Mouse (Mus musculus): ENCODE results near the gene Cers6. TPM values are rescaled to one million over a fixed set of nuclear protein-coding genes. Genes with fewer than 3 reads are reported as not detected.

Gene Cers6
- polyA plus RNA-seq, 1 experiment from 2014 or later = 88.4 TPM

DNA sequence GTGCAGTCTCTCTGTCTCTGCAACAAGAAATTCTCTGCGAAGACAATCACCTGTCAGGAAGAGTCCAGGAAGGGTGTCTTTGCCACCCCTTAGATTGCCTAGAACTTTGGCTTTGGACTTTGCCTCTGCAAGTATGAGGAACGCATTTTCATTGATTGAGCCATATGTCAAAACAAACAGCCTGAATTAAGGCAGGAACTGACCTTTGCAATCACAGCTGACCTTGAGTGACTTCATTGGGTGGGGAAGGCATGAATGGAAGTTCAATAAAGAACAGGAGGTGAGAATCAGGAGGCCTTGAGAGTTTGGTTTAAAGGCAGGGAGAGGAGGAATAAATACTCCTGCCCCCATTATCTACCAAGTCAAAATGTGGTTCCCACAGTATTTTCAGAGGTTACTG is 850 bp upstream of the Cers6 start:
- Histone ChIP-seq H3K27me3 (ENCODE audit: control insufficient read depth, insufficient read depth, low read length) (0 out of 2 replicates have a peak, but pooled peaks cover 4% of the 10 kb centered on the region), H3K4me3 (replicated peaks; ENCODE audit: low read depth, low read length) (peak overlapping the region; percentile 75; the same call in 1 of the 2 replicates)

DNA sequence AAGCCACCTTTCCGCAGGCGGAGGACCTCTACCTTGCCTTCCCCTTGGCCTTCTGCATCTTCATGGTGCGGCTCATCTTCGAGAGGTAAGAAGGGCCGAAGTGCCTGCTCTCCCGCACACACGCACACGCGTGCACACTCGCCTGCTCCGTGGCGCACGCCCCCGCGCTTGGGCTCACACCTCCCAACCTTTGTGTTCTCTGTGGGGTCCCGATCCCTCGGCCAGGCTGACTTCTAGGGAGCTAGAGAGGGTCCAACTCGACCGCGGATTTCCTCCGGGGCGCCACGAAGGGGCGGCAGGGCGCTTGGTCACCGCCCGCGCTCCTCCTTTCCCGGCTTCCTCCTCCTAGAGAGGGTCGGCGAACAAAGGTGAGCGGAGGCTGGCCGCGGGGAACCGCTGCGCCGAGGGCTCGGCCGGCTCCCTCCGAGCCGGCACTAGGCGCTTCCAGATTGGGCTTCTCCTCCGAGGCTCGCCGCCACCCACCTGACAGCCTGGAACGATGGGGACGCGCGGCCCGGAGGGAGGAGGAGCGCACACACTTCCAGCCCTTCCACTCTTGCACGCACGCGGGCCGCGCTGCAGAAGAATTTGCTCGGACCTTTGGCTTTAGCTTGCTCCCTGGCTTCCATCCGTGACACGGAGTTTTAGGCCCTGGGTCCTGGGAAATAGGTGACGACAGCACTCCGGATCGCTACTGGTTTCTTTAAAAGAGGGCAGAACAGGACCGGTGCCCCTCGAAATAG is 651 bp downstream of the Cers6 start:
- DNase-seq = peak; percentile 77
- Histone ChIP-seq H3K27ac (replicated peaks; ENCODE audit: low read depth, low read length) (peak overlapping the region; percentile 89), H3K4me1 (ENCODE audit: control insufficient read depth, insufficient read depth, low read length) (peaks cover 11% of the 10 kb centered on the region), H3K9ac (replicated peaks; ENCODE audit: low read length) (peak overlapping the region; percentile 96), H3K4me3 (replicated peaks; ENCODE audit: low read depth, low read length) (peak overlapping the region; percentile 75), H3K27me3 (ENCODE audit: control insufficient read depth, insufficient read depth, low read length) (0 out of 2 replicates have a peak, but pooled peaks cover 4% of the 10 kb centered on the region), H3K4me2 (ENCODE audit: low read length) (peak overlapping the region; percentile 79), H3K9me3 (ENCODE audit: control insufficient read depth, low read length) (no peaks in the 10 kb centered on the region), H3K36me3 (ENCODE audit: control insufficient read depth, insufficient read depth, low read length) (no peaks in the 10 kb centered on the region)
- under 1% methylated on average over 64 of the region's 64 CpGs for whole genome bisulfite sequencing
- peak; percentile 74 for ATAC-seq (ENCODE audit: low FRiP score, low TSS enrichment)

More for the DNA sequence above, 850 bp upstream of the Cers6 start:
- Histone ChIP-seq H3K9me3 (ENCODE audit: control insufficient read depth, low read length) (no peaks in the 10 kb centered on the region), H3K36me3 (ENCODE audit: control insufficient read depth, insufficient read depth, low read length) (no peaks in the 10 kb centered on the region), H3K4me2 (ENCODE audit: low read length) (peak overlapping the region; percentile 79), H3K4me1 (ENCODE audit: control insufficient read depth, insufficient read depth, low read length) (peaks cover 11% of the 10 kb centered on the region), H3K27ac (replicated peaks; ENCODE audit: low read depth, low read length) (no peak overlapping the region), H3K9ac (replicated peaks; ENCODE audit: low read length) (no peak overlapping the region)
- ATAC-seq (ENCODE audit: low FRiP score, low TSS enrichment) = no peak
- WGBS = 71% methylated on average over 2 of the region's 2 CpGs
- no peak for DNase-seq

DNA sequence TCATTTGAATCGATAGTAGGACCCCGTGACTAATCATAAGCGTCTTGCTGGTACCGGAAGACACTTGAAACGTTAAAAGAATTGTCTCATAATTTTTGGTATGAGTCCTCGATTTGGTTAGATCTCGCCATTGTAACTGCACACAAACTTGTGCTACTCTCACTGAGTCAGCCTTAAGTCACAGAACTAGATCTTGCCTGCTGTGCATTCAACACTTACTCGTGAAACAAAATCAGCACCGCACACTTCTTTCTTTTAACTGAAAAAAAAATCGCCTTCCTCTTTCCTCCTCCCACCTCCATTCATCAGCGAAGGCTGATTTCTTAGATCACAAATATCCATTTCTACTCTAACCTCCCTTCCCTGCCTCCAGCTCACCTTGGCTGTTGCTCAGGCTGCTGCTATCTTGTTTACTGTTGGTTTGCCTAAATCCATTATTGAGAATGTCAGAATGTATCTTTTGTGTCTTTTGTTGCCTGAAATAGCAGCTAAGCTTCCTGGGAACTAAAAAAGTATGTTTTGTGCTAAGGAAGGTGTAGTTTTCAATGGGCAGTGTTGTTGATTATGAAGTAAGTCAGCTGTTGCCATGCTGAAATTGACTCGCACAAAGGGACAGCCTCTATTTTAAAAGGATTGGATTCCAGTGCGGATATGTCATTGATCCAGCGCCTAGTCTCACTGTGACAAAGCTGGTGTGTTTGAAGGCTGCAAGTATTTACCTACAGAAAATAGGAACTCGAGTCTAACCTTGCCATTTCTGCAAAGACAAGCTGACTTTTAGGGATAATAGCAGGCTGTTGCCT is 1.4 kb downstream of the Cers6 start:
- Histone ChIP-seq H3K9me3 (ENCODE audit: control insufficient read depth, low read length) (no peaks in the 10 kb centered on the region), H3K9ac (replicated peaks; ENCODE audit: low read length) (peak overlapping the region; percentile 96), H3K4me2 (ENCODE audit: low read length) (peak overlapping the region; percentile 79), H3K4me3 (replicated peaks; ENCODE audit: low read depth, low read length) (peak overlapping the region; percentile 75), H3K27ac (replicated peaks; ENCODE audit: low read depth, low read length) (0 out of 2 replicates have a peak overlapping the region, but pooled peaks have one; percentile 14), H3K36me3 (ENCODE audit: control insufficient read depth, insufficient read depth, low read length) (no peaks in the 10 kb centered on the region), H3K27me3 (ENCODE audit: control insufficient read depth, insufficient read depth, low read length) (0 out of 2 replicates have a peak, but pooled peaks cover 4% of the 10 kb centered on the region), H3K4me1 (ENCODE audit: control insufficient read depth, insufficient read depth, low read length) (peaks cover 11% of the 10 kb centered on the region)
- 2% methylated on average over 15 of the region's 15 CpGs for WGBS
- DNase-seq (peak; percentile 55), ATAC-seq (ENCODE audit: low FRiP score, low TSS enrichment) (no peak)

DNA sequence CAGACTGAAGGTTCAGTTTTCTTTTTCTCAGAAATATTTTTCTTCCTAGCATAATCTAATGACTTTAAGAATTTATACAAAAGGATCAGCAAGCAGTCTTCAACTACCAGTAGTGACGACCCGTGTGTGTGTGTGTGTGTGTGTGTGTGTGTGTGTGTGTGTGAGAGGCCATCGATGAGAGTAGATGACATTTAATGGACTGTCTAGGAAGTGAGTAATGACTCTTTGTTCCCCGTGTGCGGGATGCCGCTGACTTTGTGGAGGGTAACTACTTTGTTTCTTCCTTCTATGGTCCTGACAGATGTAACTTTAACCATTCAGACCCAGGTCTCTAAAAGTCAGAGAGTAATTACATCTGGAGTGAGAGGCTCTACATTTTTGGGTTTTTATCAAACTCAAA is 2.3 kb downstream of the Cers6 start:
- 61% methylated on average over 6 of the region's 6 CpGs for WGBS
- Histone ChIP-seq H3K4me2 (ENCODE audit: low read length) (peak overlapping the region; percentile 79), H3K4me3 (replicated peaks; ENCODE audit: low read depth, low read length) (peak overlapping the region; percentile 75)

DNA sequence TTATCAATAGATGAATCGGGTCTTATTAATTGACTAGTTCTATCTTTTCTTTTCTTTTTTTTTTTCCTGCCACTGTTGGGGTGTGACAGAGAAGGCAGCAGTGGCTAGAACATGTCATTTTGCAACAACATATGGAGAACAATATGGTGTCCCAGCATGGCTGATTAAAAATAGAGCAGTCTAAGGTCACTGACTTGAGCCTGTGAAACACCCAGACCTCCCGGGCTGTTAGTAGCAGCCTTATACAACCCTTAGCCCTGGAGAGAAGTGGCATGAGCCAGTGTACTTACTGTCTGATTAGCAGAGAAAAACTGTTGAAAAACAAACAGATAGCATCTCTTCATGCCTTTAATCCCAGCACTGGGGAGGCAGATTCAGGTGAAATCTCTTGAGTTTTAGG is 3.1 kb downstream of the Cers6 start:
- Histone ChIP-seq H3K4me1 (ENCODE audit: control insufficient read depth, insufficient read depth, low read length) (peaks cover 11% of the 10 kb centered on the region), H3K27me3 (ENCODE audit: control insufficient read depth, insufficient read depth, low read length) (0 out of 2 replicates have a peak, but pooled peaks cover 4% of the 10 kb centered on the region), H3K4me3 (replicated peaks; ENCODE audit: low read depth, low read length) (peak overlapping the region; percentile 75; the same call in 1 of the 2 replicates), H3K36me3 (ENCODE audit: control insufficient read depth, insufficient read depth, low read length) (no peaks in the 10 kb centered on the region), H3K27ac (replicated peaks; ENCODE audit: low read depth, low read length) (no peak overlapping the region), H3K9me3 (ENCODE audit: control insufficient read depth, low read length) (no peaks in the 10 kb centered on the region), H3K9ac (replicated peaks; ENCODE audit: low read length) (no peak overlapping the region), H3K4me2 (ENCODE audit: low read length) (peak overlapping the region; percentile 79)
- 85% methylated on average over 2 of the region's 2 CpGs for WGBS
- no peak for DNase-seq
- no peak for ATAC-seq (ENCODE audit: low FRiP score, low TSS enrichment)

More for the DNA sequence above, 2.3 kb downstream of the Cers6 start:
- Histone ChIP-seq H3K27me3 (ENCODE audit: control insufficient read depth, insufficient read depth, low read length) (0 out of 2 replicates have a peak, but pooled peaks cover 4% of the 10 kb centered on the region), H3K27ac (replicated peaks; ENCODE audit: low read depth, low read length) (no peak overlapping the region), H3K9ac (replicated peaks; ENCODE audit: low read length) (peak overlapping the region; percentile 96), H3K9me3 (ENCODE audit: control insufficient read depth, low read length) (no peaks in the 10 kb centered on the region), H3K4me1 (ENCODE audit: control insufficient read depth, insufficient read depth, low read length) (peaks cover 11% of the 10 kb centered on the region), H3K36me3 (ENCODE audit: control insufficient read depth, insufficient read depth, low read length) (no peaks in the 10 kb centered on the region)
- peak; percentile 30 for DNase-seq
- no peak for ATAC-seq (ENCODE audit: low FRiP score, low TSS enrichment)

DNA sequence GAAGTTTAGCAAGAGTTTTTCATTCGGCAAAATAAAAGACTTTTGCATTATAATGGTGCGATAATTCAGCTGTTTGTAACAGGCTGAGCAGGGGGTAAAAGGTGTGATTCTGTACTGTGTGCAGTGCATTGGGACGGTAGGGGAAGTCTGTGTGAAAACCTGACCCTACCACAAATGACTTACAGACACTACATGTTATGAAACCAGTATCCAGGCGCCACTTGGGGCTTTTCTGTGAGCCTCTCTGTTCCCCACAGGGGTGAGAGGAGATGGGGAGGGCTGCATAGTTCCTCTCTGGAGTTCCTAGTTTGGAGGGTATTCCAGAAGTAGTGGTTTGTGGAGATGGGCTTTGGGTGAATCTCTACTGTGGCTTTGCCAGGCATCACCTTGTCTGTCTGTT is 5.9 kb downstream of the Cers6 start:
- Histone ChIP-seq H3K27me3 (ENCODE audit: control insufficient read depth, insufficient read depth, low read length) (no peaks in the 10 kb centered on the region), H3K9ac (replicated peaks; ENCODE audit: low read length) (no peak overlapping the region), H3K27ac (replicated peaks; ENCODE audit: low read depth, low read length) (no peak overlapping the region), H3K9me3 (ENCODE audit: control insufficient read depth, low read length) (no peaks in the 10 kb centered on the region), H3K4me3 (replicated peaks; ENCODE audit: low read depth, low read length) (no peak overlapping the region), H3K4me2 (ENCODE audit: low read length) (no peak overlapping the region), H3K36me3 (ENCODE audit: control insufficient read depth, insufficient read depth, low read length) (no peaks in the 10 kb centered on the region), H3K4me1 (ENCODE audit: control insufficient read depth, insufficient read depth, low read length) (peaks cover 11% of the 10 kb centered on the region)
- no peak for ATAC-seq (ENCODE audit: low FRiP score, low TSS enrichment)
- DNase-seq = no peak
- 75% methylated on average over 4 of the region's 4 CpGs for WGBS

DNA sequence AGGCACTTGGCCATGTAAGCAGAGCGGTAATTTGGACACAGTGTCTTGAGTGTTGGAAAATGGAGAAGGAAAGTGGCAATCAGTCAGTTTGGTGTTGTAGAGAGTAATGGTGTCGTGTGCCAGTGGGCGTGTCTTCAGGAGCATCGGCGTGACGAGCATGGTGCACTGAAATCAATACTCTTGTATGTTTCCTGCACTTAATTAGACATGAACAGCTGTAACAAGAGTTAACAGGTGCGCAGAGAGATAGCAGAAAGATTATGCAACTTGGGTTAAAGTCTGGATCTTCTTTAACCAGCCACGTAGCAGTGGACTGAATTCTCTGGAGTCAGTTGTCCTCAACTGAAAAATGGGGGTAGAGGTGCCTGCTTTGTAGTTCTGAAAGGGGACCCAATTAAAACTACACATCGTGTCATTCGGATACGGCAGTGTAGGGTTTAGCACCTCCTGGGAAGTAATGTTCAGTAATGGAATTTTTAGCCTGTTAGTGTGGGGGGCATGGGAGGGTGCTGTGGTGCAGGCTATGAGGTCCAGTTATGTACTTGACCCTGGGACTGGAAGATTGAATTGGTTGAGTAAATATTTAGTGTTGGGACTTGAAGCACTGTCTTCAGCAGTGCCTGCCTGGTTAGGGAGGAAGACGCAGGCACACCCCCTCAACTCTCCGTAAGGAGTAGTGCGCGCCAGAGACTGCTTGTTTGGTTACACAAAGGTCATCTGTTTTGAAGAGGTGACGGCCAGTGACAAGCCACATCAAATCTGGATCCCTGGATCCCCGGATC is 9.9 kb downstream of the Cers6 start:
- no peak overlapping the region for H3K9ac ChIP-seq (replicated peaks; ENCODE audit: low read length)
- H3K27me3 ChIP-seq (ENCODE audit: control insufficient read depth, insufficient read depth, low read length) = no peaks in the 10 kb centered on the region
- 82% methylated on average over 17 of the region's 17 CpGs for WGBS
- no peak overlapping the region for H3K4me3 ChIP-seq (replicated peaks; ENCODE audit: low read depth, low read length)
- no peak for ATAC-seq (ENCODE audit: low FRiP score, low TSS enrichment)
- no peak overlapping the region for H3K4me2 ChIP-seq (ENCODE audit: low read length)
- H3K36me3 ChIP-seq (ENCODE audit: control insufficient read depth, insufficient read depth, low read length) = no peaks in the 10 kb centered on the region
- no peak overlapping the region for H3K27ac ChIP-seq (replicated peaks; ENCODE audit: low read depth, low read length)
- DNase-seq = no peak
- no peaks in the 10 kb centered on the region for H3K9me3 ChIP-seq (ENCODE audit: control insufficient read depth, low read length)
- no peaks in the 10 kb centered on the region; the same call in 1 of the 2 replicates for H3K4me1 ChIP-seq (ENCODE audit: control insufficient read depth, insufficient read depth, low read length)

DNA sequence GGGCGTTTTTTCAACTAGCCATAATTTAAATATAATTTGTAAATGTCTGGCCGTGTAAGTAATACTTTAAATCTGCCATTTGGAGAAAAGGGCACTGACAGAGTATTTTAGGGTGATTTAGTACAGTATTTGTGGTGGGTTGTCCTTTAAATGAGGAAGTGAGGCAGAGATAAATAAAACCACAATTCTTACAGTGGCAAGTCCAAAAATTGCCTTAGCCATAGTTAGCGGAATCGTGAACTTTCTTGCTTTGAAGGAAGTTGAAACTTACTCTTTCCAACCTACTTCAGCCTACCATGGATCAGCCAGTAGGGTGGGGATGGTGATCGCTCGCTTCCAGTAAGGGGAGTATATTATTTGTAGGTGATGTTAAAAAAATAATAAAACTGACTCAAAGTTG is 11.8 kb downstream of the Cers6 start:
- Histone ChIP-seq H3K4me2 (ENCODE audit: low read length) (no peak overlapping the region), H3K9me3 (ENCODE audit: control insufficient read depth, low read length) (no peaks in the 10 kb centered on the region), H3K4me3 (replicated peaks; ENCODE audit: low read depth, low read length) (no peak overlapping the region), H3K27me3 (ENCODE audit: control insufficient read depth, insufficient read depth, low read length) (no peaks in the 10 kb centered on the region), H3K27ac (replicated peaks; ENCODE audit: low read depth, low read length) (no peak overlapping the region), H3K36me3 (ENCODE audit: control insufficient read depth, insufficient read depth, low read length) (no peaks in the 10 kb centered on the region), H3K9ac (replicated peaks; ENCODE audit: low read length) (no peak overlapping the region), H3K4me1 (ENCODE audit: control insufficient read depth, insufficient read depth, low read length) (no peaks in the 10 kb centered on the region; the same call in 1 of the 2 replicates)
- no peak for ATAC-seq (ENCODE audit: low FRiP score, low TSS enrichment)
- DNase-seq = no peak
- 92% methylated on average over 6 of the region's 6 CpGs for WGBS
